Mouse (Mus musculus): ENCODE data around the gene Tmem266.

GRCm38 (mm10) chr9:55291966-55292365 is 34.7 kb upstream of the Tmem266 start:
- no peak for TF ChIP-seq CTCF (IDR thresholded peaks at IDR 0.05; ENCODE audit: extremely low read depth, insufficient read depth, low read length)
- TF ChIP-seq POLR2A (IDR thresholded peaks at IDR 0.05; ENCODE audit: extremely low read depth, insufficient read depth, low read length): no peak

All from cortical plate, adult 2 months (tissue).